Mouse (Mus musculus) heart, adult 2 months (tissue): Measurements from ENCODE around the gene Lmo4.

Experiments
- CTCF ChIP-seq: fragments of 200-600 bp; IDR thresholded peaks from 2 replicates; pipeline ENCODE4 v1.8.1; 2022; ENCODE audit warnings: antibody characterized with exemption, mild to moderate bottlenecking, moderate library complexity
- POLR2A ChIP-seq: fragments of 200-500 bp; IDR thresholded peaks from 2 replicates; pipeline ENCODE4 v1.6.1; 2011; ENCODE audit warnings: mild to moderate bottlenecking, low read depth, low read length, control low read depth; ENCODE audit not compliant: insufficient read depth

DNA sequence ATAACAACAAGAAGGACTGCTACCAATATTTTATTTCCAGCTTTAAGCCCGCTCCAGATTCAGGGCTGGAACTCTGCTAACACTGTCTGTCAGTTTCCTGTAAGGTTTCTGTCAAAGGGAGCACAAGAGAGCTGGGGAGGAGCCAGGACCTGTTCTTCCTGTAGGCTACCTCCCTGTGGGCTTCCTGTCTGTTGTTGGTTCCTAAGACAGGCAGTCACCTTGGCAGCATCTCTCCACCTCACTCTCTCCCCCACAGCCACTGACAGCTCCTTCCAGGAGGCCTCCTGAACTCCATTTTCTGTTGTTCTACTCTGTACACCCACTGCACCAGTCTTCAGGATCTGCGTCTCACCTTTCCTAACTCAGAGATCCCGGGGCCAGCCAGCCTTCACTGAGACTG is 49.3 kb downstream of the Lmo4 start:
- TF ChIP-seq CTCF (no peak), POLR2A (no peak)
